Mouse (Mus musculus) megakaryocyte, embryonic 14.5 days (primary cell): ENCODE measurements around the gene Cnmd.

Experiments used
- FLI1 ChIP-seq: IDR thresholded peaks from 2 replicates; pipeline ENCODE4 v1.6.1; 2012; ENCODE audit warnings: low read length, inconsistent platforms, mixed read lengths
- GATA1 ChIP-seq: IDR thresholded peaks from 3 replicates; pipeline ENCODE4 v1.6.1; 2012; ENCODE audit warnings: mixed read lengths, low read length, inconsistent platforms, borderline replicate concordance

- no peak for TF ChIP-seq GATA1
- no peak for TF ChIP-seq FLI1
These were observed 40.8 kb downstream of the Cnmd start for GRCm38 (mm10) chr14:79621143-79621542.
